Mouse (Mus musculus) right cerebral cortex, postnatal 10 days (tissue): ENCODE measurements around the gene Acaa1b.

ENCODE experiments used
- DNase-seq, 2 experiments: peaks; one replicate each; pipeline ENCODE4 v3.0.0; 2021; ENCODE audit warnings: low spot score in 2 of 2

Gene Acaa1b

GRCm38 (mm10) chr9:119156278-119157201 is at the start of gene Acaa1b:
TSS of gene Acaa1b (minus strand) at chr9:119157093.
- DNase-seq = peak; percentile 73 to 85

GRCm38 (mm10) chr9:119206666-119207065 is 49.8 kb upstream of the Acaa1b start:
- no peak for DNase-seq

- DNase-seq = no peak
Measured at GRCm38 (mm10) chr9:119205756-119206155, 48.9 kb upstream of the Acaa1b start.

GRCm38 (mm10) chr9:119203617-119204016 is 46.7 kb upstream of the Acaa1b start:
- no peak for DNase-seq

- no peak for DNase-seq
Measured at GRCm38 (mm10) chr9:119201653-119202052, 44.8 kb upstream of the Acaa1b start.

GRCm38 (mm10) chr9:119199151-119199861 is 42.4 kb upstream of the Acaa1b start:
- no peak for DNase-seq

- peak in 1 of 2 experiments; percentile 35 for DNase-seq
Measured at GRCm38 (mm10) chr9:119192202-119192990, 35.5 kb upstream of the Acaa1b start.

- DNase-seq = peak; percentile 31 to 43
Measured at GRCm38 (mm10) chr9:119181241-119181728, 24.4 kb upstream of the Acaa1b start.

- DNase-seq = no peak
Measured at GRCm38 (mm10) chr9:119179292-119179691, 22.4 kb upstream of the Acaa1b start.

GRCm38 (mm10) chr9:119167608-119168007 is 10.7 kb upstream of the Acaa1b start:
- no peak for DNase-seq

GRCm38 (mm10) chr9:119165548-119165947 is 8.7 kb upstream of the Acaa1b start:
- DNase-seq = no peak

- DNase-seq = no peak
Measured at GRCm38 (mm10) chr9:119164743-119165142, 7.8 kb upstream of the Acaa1b start.

- no peak for DNase-seq
Measured at GRCm38 (mm10) chr9:119160689-119161088, 3.8 kb upstream of the Acaa1b start.

- DNase-seq = no peak
Measured at GRCm38 (mm10) chr9:119158861-119159260, 2.0 kb upstream of the Acaa1b start, which contains the start of gene Gm47289. TSS of gene Gm47289 (plus strand) at chr9:119159161.

GRCm38 (mm10) chr9:119155826-119156225 is 1.1 kb downstream of the Acaa1b start:
- DNase-seq = peak in 1 of 2 experiments; percentile 41

GRCm38 (mm10) chr9:119155416-119155815 is 1.5 kb downstream of the Acaa1b start:
- DNase-seq = no peak

GRCm38 (mm10) chr9:119151751-119152150 is 5.1 kb downstream of the Acaa1b start:
- no peak for DNase-seq

GRCm38 (mm10) chr9:119149601-119150000 is 7.3 kb downstream of the Acaa1b start:
- DNase-seq = no peak

- DNase-seq = no peak
Measured at GRCm38 (mm10) chr9:119146098-119146770, 10.7 kb downstream of the Acaa1b start.

- DNase-seq = no peak
Measured at GRCm38 (mm10) chr9:119145638-119146037, 11.3 kb downstream of the Acaa1b start.

- no peak for DNase-seq
Measured at GRCm38 (mm10) chr9:119145137-119145536, 11.8 kb downstream of the Acaa1b start.
